Mouse (Mus musculus) hindbrain, embryonic 13.5 days (tissue): ENCODE data around the gene Rpl10. TPM values are rescaled to one million over a fixed set of nuclear protein-coding genes. Genes with fewer than 3 reads are reported as not detected.

Source experiments
- microRNA-seq: library from miRNA; unstranded; fragments of <30 nt; microRNA quantifications from one replicate; pipeline ENCODE4, GENCODE M21; 2016
- polyA plus RNA-seq: library from polyadenylated mRNA; unstranded; fragments of >200 nt; fragmentation: Nextera tagmentation; extraction: Ambion mirVana; gene quantifications from 2 replicates; pipeline ENCODE4 v1.2.1, GENCODE M21; 2015

Gene Rpl10
- polyA plus RNA-seq, 1 experiment from 2014 or later = 532 TPM

Small RNA genes lying within 50 kb of the gene (microRNA-seq; reads per million reads assigned to microRNA genes)
- gene Mir7091 (not detected), gene Mir7092 (not detected)

Other genes with a start within 250 kb of the Rpl10 start
- gene Irak1, start 246.9 kb upstream of the Rpl10 start, polyA plus RNA-seq = 38.5 and 39.7 TPM in 2 replicates
- not detected in 2 replicates for gene Opn1mw, start 143.3 kb upstream of the Rpl10 start, polyA plus RNA-seq
- gene Mecp2, start 135.4 kb upstream of the Rpl10 start, polyA plus RNA-seq = 14.0 and 14.7 TPM in 2 replicates
- not detected in 2 replicates for gene Tex28, start 103.0 kb upstream of the Rpl10 start, polyA plus RNA-seq
- 0.13 and 0.14 TPM in 2 replicates for gene Tktl1, start 93.6 kb upstream of the Rpl10 start, polyA plus RNA-seq
- 88.8 and 111 TPM in 2 replicates for gene Flna, start 21.0 kb upstream of the Rpl10 start, polyA plus RNA-seq
- gene Emd, start 16.1 kb upstream of the Rpl10 start, polyA plus RNA-seq = 16.9 and 18.3 TPM in 2 replicates
- 86.8 and 91.5 TPM in 2 replicates for gene Taz, start 11.1 kb downstream of the Rpl10 start, polyA plus RNA-seq
- 3.6 and 5.2 TPM in 2 replicates for gene Dnase1l1, start 11.5 kb downstream of the Rpl10 start, polyA plus RNA-seq
- 218 and 223 TPM in 2 replicates for gene Atp6ap1, start 26.3 kb downstream of the Rpl10 start, polyA plus RNA-seq
- 963 and 1,001 TPM in 2 replicates for gene Gdi1, start 34.2 kb downstream of the Rpl10 start, polyA plus RNA-seq
- 58.2 and 59.1 TPM in 2 replicates for gene Fam50a, start 42.2 kb downstream of the Rpl10 start, polyA plus RNA-seq
- 51.1 and 53.9 TPM in 2 replicates for gene Plxna3, start 58.3 kb downstream of the Rpl10 start, polyA plus RNA-seq
- 79.4 and 79.8 TPM in 2 replicates for gene Lage3, start 82.8 kb downstream of the Rpl10 start, polyA plus RNA-seq
- 61.6 and 64.0 TPM in 2 replicates for gene Ubl4a, start 102.4 kb downstream of the Rpl10 start, polyA plus RNA-seq
- 8.2 and 8.5 TPM in 2 replicates for gene Slc10a3, start 102.5 kb downstream of the Rpl10 start, polyA plus RNA-seq
- 36.3 and 36.5 TPM in 2 replicates for gene Fam3a, start 122.5 kb downstream of the Rpl10 start, polyA plus RNA-seq
- gene Ikbkg, start 122.5 kb downstream of the Rpl10 start, polyA plus RNA-seq = 15.4 and 18.8 TPM in 2 replicates
- 49.9 and 55.0 TPM in 2 replicates for gene G6pdx, start 158.4 kb downstream of the Rpl10 start, polyA plus RNA-seq
- not detected in 2 replicates for gene Gm6880, start 210.6 kb downstream of the Rpl10 start, polyA plus RNA-seq